11 mouse cellular contexts compared by ENCODE assay signal in genomic region chr7:98164382-98164998, GRCm38 (mm10). TPM values are rescaled to one million over a fixed set of nuclear protein-coding genes. Genes with fewer than 3 reads are reported as not detected.
DNase-seq lines count a peak whose midpoint lies in the region; ATAC-seq and TF ChIP-seq lines count a peak whose summit lies in the region.
"Had no signal": no experiment of that assay in that cellular context is flagged by ENCODE, and none has a peak within 500 bp of the region (broad histone marks: within the 10 kb centered on the region; RNA-seq: fewer than 3 reads in every experiment).

No protein-coding gene starts in this region.

- no peaks in the 10 kb centered on the region for H3K36me3 ChIP-seq in kidney, embryonic 15.5 days
- peaks cover 30% of the 10 kb centered on the region for H3K36me3 ChIP-seq in E14TG2a.4 (ENCODE audit: insufficient read depth, low read length)
- peaks cover 26% of the 10 kb centered on the region for H3K36me3 ChIP-seq in liver, embryonic 15.5 days (replicated peaks)
- no peaks in the 10 kb centered on the region for H3K36me3 ChIP-seq in midbrain, embryonic 15.5 days (replicated peaks)

- no peaks in the 10 kb centered on the region for H3K27me3 ChIP-seq in kidney, embryonic 15.5 days
- H3K27me3 ChIP-seq in E14TG2a.4 (ENCODE audit: insufficient read depth, low read length) = no peaks in the 10 kb centered on the region
- H3K27me3 ChIP-seq in liver, embryonic 15.5 days = no peaks in the 10 kb centered on the region
- H3K27me3 ChIP-seq in midbrain, embryonic 15.5 days (replicated peaks) = no peaks in the 10 kb centered on the region
- H3K27me3 ChIP-seq: Patski had no signal

- no peak for TF ChIP-seq CTCF in E14TG2a.4 (conservative IDR thresholded peaks at IDR 0.05; ENCODE audit: low read length)
- no peak for TF ChIP-seq CTCF in bone marrow macrophage, adult 2 months (IDR thresholded peaks at IDR 0.05; ENCODE audit: low read depth, low read length)

- ATAC-seq in kidney, embryonic 15.5 days (replicated peaks; ENCODE audit: low FRiP score) = no peak
- no peak for ATAC-seq in liver, embryonic 15.5 days (ENCODE audit: insufficient read depth)
- ATAC-seq in midbrain, embryonic 15.5 days (replicated peaks) = no peak

- 78% methylated on average over 9 of the region's 9 CpGs for WGBS in kidney, embryonic 15.5 days
- WGBS in liver, embryonic 15.5 days (ENCODE audit: insufficient replicate concordance) = 66% methylated on average over 9 of the region's 9 CpGs
- WGBS in midbrain, embryonic 15.5 days = 80% methylated on average over 9 of the region's 9 CpGs

- no peaks in the 10 kb centered on the region for H3K9me3 ChIP-seq in kidney, embryonic 15.5 days (replicated peaks)
- H3K9me3 ChIP-seq in E14TG2a.4 (ENCODE audit: low read length) = peaks cover 11% of the 10 kb centered on the region
- no peaks in the 10 kb centered on the region for H3K9me3 ChIP-seq in liver, embryonic 15.5 days (replicated peaks)
- no peaks in the 10 kb centered on the region for H3K9me3 ChIP-seq in midbrain, embryonic 15.5 days

- no peak for TF ChIP-seq POLR2A in bone marrow macrophage, adult 2 months (IDR thresholded peaks at IDR 0.05; ENCODE audit: borderline replicate concordance, low read depth, low read length)

- no peak overlapping the region for H3K9ac ChIP-seq in kidney, embryonic 15.5 days
- peak overlapping the region; percentile 53; the same call in 1 of the 2 replicates for H3K9ac ChIP-seq in liver, embryonic 15.5 days
- H3K9ac ChIP-seq in midbrain, embryonic 15.5 days = no peak overlapping the region

- H3K4me2 ChIP-seq in kidney, embryonic 15.5 days = 0 out of 2 replicates have a peak overlapping the region, but pooled peaks have one; percentile 5
- H3K4me2 ChIP-seq in liver, embryonic 15.5 days = peak overlapping the region; percentile 60
- H3K4me2 ChIP-seq in midbrain, embryonic 15.5 days = no peak overlapping the region

- no peak overlapping the region for H3K4me3 ChIP-seq in kidney, embryonic 15.5 days (replicated peaks)
- H3K4me3 ChIP-seq in E14TG2a.4 (replicated peaks; ENCODE audit: low read length) = peak overlapping the region; percentile 51
- no peak overlapping the region for H3K4me3 ChIP-seq in bone marrow macrophage, adult 2 months (ENCODE audit: insufficient read depth, low read length)
- H3K4me3 ChIP-seq in liver, embryonic 15.5 days (replicated peaks) = no peak overlapping the region
- H3K4me3 ChIP-seq in midbrain, embryonic 15.5 days = no peak overlapping the region

- H3K27ac ChIP-seq in kidney, embryonic 15.5 days = peak overlapping the region; percentile 88
- peak overlapping the region; percentile 48 for H3K27ac ChIP-seq in bone marrow macrophage, adult 2 months (ENCODE audit: insufficient read depth, low read depth, low read length)
- H3K27ac ChIP-seq in liver, embryonic 15.5 days (replicated peaks) = peak overlapping the region; percentile 80; the same call in 1 of the 2 replicates
- H3K27ac ChIP-seq in midbrain, embryonic 15.5 days = no peak overlapping the region

- DNase-seq in kidney, postnatal 25 days = no peak
- no peak for DNase-seq in frontal cortex, postnatal 10 days (ENCODE audit: low spot score in 2 of 2)
- no peak for DNase-seq in layer of hippocampus, adult 9-11 months
- DNase-seq: layer of hippocampus, postnatal 36 days; right cerebral cortex, postnatal 25 days had no signal

- H3K4me1 ChIP-seq in kidney, embryonic 15.5 days = peaks cover 57% of the 10 kb centered on the region
- H3K4me1 ChIP-seq in E14TG2a.4 (replicated peaks; ENCODE audit: low read depth, low read length) = peaks cover 80% of the 10 kb centered on the region
- peaks cover 21% of the 10 kb centered on the region for H3K4me1 ChIP-seq in bone marrow macrophage, adult 2 months (ENCODE audit: control insufficient read depth, insufficient read depth, low read length)
- peaks cover 85% of the 10 kb centered on the region for H3K4me1 ChIP-seq in liver, embryonic 15.5 days (replicated peaks)
- 0 out of 2 replicates have a peak, but pooled peaks cover 5% of the 10 kb centered on the region for H3K4me1 ChIP-seq in midbrain, embryonic 15.5 days

RNA-seq across cellular contexts. Expression of gene Capn5, which starts 13.6 kb away (rescaled TPM):
- polyA plus RNA-seq in kidney, embryonic 15.5 days (2015; fragmentation: Nextera tagmentation; extraction: Ambion mirVana) = 12.7 and 14.1 TPM in 2 replicates
- 9.1 and 11.5 TPM in 2 replicates for polyA plus RNA-seq in bone marrow macrophage, adult 2 months (2012; ENCODE audit: insufficient read depth, insufficient read length, missing spikeins)
- 14.3 and 15.5 TPM in 2 replicates for polyA plus RNA-seq in liver, embryonic 15.5 days (2015; fragmentation: Nextera tagmentation; extraction: Ambion mirVana)
- 18.5 and 19.0 TPM in 2 replicates for polyA plus RNA-seq in midbrain, embryonic 15.5 days (2015; fragmentation: Nextera tagmentation; extraction: Ambion mirVana)

RNA-seq across cellular contexts. Expression of gene Omp, which starts 19.2 kb away (rescaled TPM):
- 0.39 and 0.60 TPM in 2 replicates for polyA plus RNA-seq in kidney, embryonic 15.5 days (2015; fragmentation: Nextera tagmentation; extraction: Ambion mirVana)
- polyA plus RNA-seq in bone marrow macrophage, adult 2 months (2012; ENCODE audit: insufficient read depth, insufficient read length, missing spikeins) = not detected in 2 replicates
- polyA plus RNA-seq in liver, embryonic 15.5 days (2015; fragmentation: Nextera tagmentation; extraction: Ambion mirVana) = 0.54 and 0.78 TPM in 2 replicates
- 0.33 and 0.37 TPM in 2 replicates for polyA plus RNA-seq in midbrain, embryonic 15.5 days (2015; fragmentation: Nextera tagmentation; extraction: Ambion mirVana)

RNA-seq across cellular contexts. Expression of gene B3gnt6, which starts 34.8 kb away (rescaled TPM):
- 0.06 TPM in 1 of 2 replicates, not detected in the other for polyA plus RNA-seq in kidney, embryonic 15.5 days (2015; fragmentation: Nextera tagmentation; extraction: Ambion mirVana)
- 0.31 and 0.45 TPM in 2 replicates for polyA plus RNA-seq in bone marrow macrophage, adult 2 months (2012; ENCODE audit: insufficient read depth, insufficient read length, missing spikeins)
- polyA plus RNA-seq in liver, embryonic 15.5 days (2015; fragmentation: Nextera tagmentation; extraction: Ambion mirVana) = 0.08 TPM in 1 of 2 replicates, not detected in the other
- polyA plus RNA-seq in midbrain, embryonic 15.5 days (2015; fragmentation: Nextera tagmentation; extraction: Ambion mirVana) = 0.15 and 0.41 TPM in 2 replicates

RNA-seq across cellular contexts. Expression of gene Myo7a, which starts 45.2 kb away (rescaled TPM):
- polyA plus RNA-seq in kidney, embryonic 15.5 days (2015; fragmentation: Nextera tagmentation; extraction: Ambion mirVana) = 14.4 and 15.4 TPM in 2 replicates
- polyA plus RNA-seq in bone marrow macrophage, adult 2 months (2012; ENCODE audit: insufficient read depth, insufficient read length, missing spikeins) = 19.9 and 26.4 TPM in 2 replicates
- 8.8 and 9.8 TPM in 2 replicates for polyA plus RNA-seq in liver, embryonic 15.5 days (2015; fragmentation: Nextera tagmentation; extraction: Ambion mirVana)
- 20.6 and 23.8 TPM in 2 replicates for polyA plus RNA-seq in midbrain, embryonic 15.5 days (2015; fragmentation: Nextera tagmentation; extraction: Ambion mirVana)
